Mouse (Mus musculus): ENCODE data around the gene Gm21885. TPM values are rescaled to one million over a fixed set of nuclear protein-coding genes. Genes with fewer than 3 reads are reported as not detected.

Gm21885 gene
- total and polyA plus RNA-seq, 3 experiments = not detected

GRCm38 (mm10) chr11:94326961-94327411 is 45.3 kb downstream of the Gm21885 start:
- Histone ChIP-seq H3K4me3 (ENCODE audit: low read depth, low read length) (no peak overlapping the region; the same call in 1 of the 2 replicates), H3K36me3 (replicated peaks) (peaks cover 15% of the 10 kb centered on the region), H3K9me3 (replicated peaks) (no peaks in the 10 kb centered on the region), H3K4me1 (ENCODE audit: insufficient read depth, low read depth, low read length) (peaks cover 26% of the 10 kb centered on the region), H3K27me3 (ENCODE audit: insufficient read depth, low read length) (no peaks in the 10 kb centered on the region)
- DNase-seq (ENCODE audit: low spot score) (peak; percentile 20), ATAC-seq (ENCODE audit: extremely low read depth, insufficient number of reproducible peaks, low FRiP score, poor library complexity, severe bottlenecking) (no peak)
- TF ChIP-seq POLR2AphosphoS5 (IDR thresholded peaks at IDR 0.05; ENCODE audit: insufficient replicate concordance, low read depth, low read length) (no peak), CTCF (IDR thresholded peaks at IDR 0.05; ENCODE audit: low read depth, low read length) (no peak), GATA1 (IDR thresholded peaks at IDR 0.05; ENCODE audit: borderline replicate concordance, low read length) (no peak), GATA2 (IDR thresholded peaks at IDR 0.05; ENCODE audit: borderline replicate concordance, low read depth, low read length) (no peak), TAL1 (conservative IDR thresholded peaks at IDR 0.05; ENCODE audit: low read depth, low read length) (no peak)

DNA sequence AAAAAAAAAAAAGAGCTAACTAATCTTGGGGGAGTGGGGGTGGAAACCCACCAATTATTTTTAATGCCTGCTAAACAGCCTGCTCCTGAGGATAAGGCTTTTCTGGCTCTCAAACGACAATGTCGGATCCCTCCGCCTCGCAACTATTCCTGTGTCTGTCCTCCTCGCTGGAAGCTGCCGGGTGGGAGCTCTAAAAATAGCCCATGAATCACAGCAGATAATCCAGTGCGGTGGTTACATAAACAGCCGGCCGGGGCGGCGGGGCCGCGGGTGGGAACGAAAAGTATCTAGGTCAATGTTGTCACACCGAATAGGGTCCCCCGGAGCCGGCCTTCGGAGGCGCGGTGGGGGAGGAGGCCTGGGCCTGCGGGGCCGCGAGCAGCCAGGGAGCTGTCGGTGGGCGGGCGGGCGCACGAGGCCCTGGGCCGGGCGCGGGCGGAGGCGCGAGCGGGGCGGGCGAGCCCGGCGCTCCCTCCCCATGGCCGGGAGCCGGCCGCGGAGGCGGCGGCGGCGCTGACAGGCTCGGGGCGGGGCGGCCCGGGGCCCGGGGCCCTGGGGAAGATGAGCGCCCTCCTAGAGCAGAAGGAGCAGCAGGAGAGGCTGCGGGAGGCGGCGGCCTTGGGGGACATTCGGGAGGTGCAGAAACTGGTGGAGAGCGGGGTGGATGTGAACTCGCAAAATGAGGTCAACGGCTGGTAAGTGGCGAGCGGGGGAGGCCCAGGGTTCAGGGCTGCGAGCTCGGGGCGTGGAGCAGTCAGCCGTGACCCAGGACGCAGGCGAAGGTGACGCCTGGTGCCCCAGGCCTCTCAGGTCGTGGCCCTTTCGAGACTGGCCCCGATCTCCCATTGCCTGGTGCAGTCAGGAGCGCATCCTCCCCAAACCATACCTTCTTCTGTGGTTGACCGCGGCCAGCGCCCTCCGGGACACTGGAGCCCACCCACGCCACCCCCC is 46.3 kb downstream of the Gm21885 start, which contains the start of gene Ankrd40:
TSS of gene Ankrd40 (plus strand) at position 309 of the 951 bp plus-strand sequence.
- peaks cover 18% of the 10 kb centered on the region for H3K36me3 ChIP-seq (replicated peaks)
- no peaks in the 10 kb centered on the region for H3K27me3 ChIP-seq (ENCODE audit: insufficient read depth, low read length)
- H3K4me3 ChIP-seq (ENCODE audit: low read depth, low read length) = peak within 1 kb of the TSS; percentile 90
- peaks cover 17% of the 10 kb centered on the region for H3K4me1 ChIP-seq (ENCODE audit: insufficient read depth, low read depth, low read length)
- TF ChIP-seq GATA2 (IDR thresholded peaks at IDR 0.05; ENCODE audit: borderline replicate concordance, low read depth, low read length) (no peak), GATA1 (IDR thresholded peaks at IDR 0.05; ENCODE audit: borderline replicate concordance, low read length) (no peak), TAL1 (conservative IDR thresholded peaks at IDR 0.05; ENCODE audit: low read depth, low read length) (no peak), CTCF (IDR thresholded peaks at IDR 0.05; ENCODE audit: low read depth, low read length) (no peak), POLR2AphosphoS5 (IDR thresholded peaks at IDR 0.05; ENCODE audit: insufficient replicate concordance, low read depth, low read length) (no peak)
- ATAC-seq (ENCODE audit: extremely low read depth, insufficient number of reproducible peaks, low FRiP score, poor library complexity, severe bottlenecking) (peak; percentile 78), DNase-seq (ENCODE audit: low spot score) (peak; percentile 83)
- no peaks in the 10 kb centered on the region for H3K9me3 ChIP-seq (replicated peaks)

- no peak for DNase-seq (ENCODE audit: low spot score)
- H3K36me3 ChIP-seq (replicated peaks) = peaks cover 21% of the 10 kb centered on the region
- peak overlapping the region; percentile 90 for H3K4me3 ChIP-seq (ENCODE audit: low read depth, low read length)
- H3K27me3 ChIP-seq (ENCODE audit: insufficient read depth, low read length) = no peaks in the 10 kb centered on the region
- no peak for TF ChIP-seq GATA1 (IDR thresholded peaks at IDR 0.05; ENCODE audit: borderline replicate concordance, low read length)
- TF ChIP-seq POLR2AphosphoS5 (IDR thresholded peaks at IDR 0.05; ENCODE audit: insufficient replicate concordance, low read depth, low read length) = no peak
- no peak for TF ChIP-seq TAL1 (conservative IDR thresholded peaks at IDR 0.05; ENCODE audit: low read depth, low read length)
- no peak for TF ChIP-seq CTCF (IDR thresholded peaks at IDR 0.05; ENCODE audit: low read depth, low read length)
- no peak for TF ChIP-seq GATA2 (IDR thresholded peaks at IDR 0.05; ENCODE audit: borderline replicate concordance, low read depth, low read length)
- H3K4me1 ChIP-seq (ENCODE audit: insufficient read depth, low read depth, low read length) = peaks cover 19% of the 10 kb centered on the region
- H3K9me3 ChIP-seq (replicated peaks) = no peaks in the 10 kb centered on the region
- ATAC-seq (ENCODE audit: extremely low read depth, insufficient number of reproducible peaks, low FRiP score, poor library complexity, severe bottlenecking) = no peak
Measured at GRCm38 (mm10) chr11:94328644-94329025, 47.0 kb downstream of the Gm21885 start.

DNA sequence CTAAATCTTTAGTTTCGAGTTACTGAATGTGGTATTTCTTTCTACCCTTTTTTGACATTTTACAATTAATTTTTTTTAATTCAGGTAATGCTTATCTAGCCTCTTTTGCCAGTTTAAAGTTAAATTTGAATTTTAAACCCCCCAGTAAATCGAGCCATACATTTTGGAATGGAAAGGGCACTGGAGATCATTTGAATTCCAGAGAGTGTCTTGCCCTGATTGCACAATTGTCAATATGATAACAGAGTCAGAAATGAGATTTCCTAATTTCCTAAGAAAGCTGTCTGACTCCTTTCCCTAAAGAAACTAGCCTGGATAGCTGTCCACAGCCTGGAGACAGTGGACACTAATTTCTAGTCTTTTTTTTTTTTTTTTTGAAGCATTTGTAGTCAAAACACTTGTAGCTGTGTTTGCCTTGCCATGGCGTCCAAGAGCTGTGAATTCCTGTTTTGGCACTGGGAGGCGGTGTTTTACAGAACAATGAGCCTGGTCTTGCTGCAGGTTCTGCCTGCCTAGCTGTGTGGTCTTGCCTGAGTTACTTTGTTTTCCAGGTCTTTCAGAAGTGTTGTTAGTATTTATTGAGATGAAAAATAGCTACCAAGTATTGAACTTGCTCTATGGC is 47.7 kb downstream of the Gm21885 start:
- Histone ChIP-seq H3K36me3 (replicated peaks) (peaks cover 26% of the 10 kb centered on the region), H3K4me1 (ENCODE audit: insufficient read depth, low read depth, low read length) (peaks cover 25% of the 10 kb centered on the region), H3K27me3 (ENCODE audit: insufficient read depth, low read length) (no peaks in the 10 kb centered on the region), H3K4me3 (ENCODE audit: low read depth, low read length) (no peak overlapping the region), H3K9me3 (replicated peaks) (no peaks in the 10 kb centered on the region)
- no peak for ATAC-seq (ENCODE audit: extremely low read depth, insufficient number of reproducible peaks, low FRiP score, poor library complexity, severe bottlenecking)
- DNase-seq (ENCODE audit: low spot score) = peak; percentile 21
- TF ChIP-seq GATA1 (IDR thresholded peaks at IDR 0.05; ENCODE audit: borderline replicate concordance, low read length) (no peak), CTCF (IDR thresholded peaks at IDR 0.05; ENCODE audit: low read depth, low read length) (no peak), GATA2 (IDR thresholded peaks at IDR 0.05; ENCODE audit: borderline replicate concordance, low read depth, low read length) (no peak), POLR2AphosphoS5 (IDR thresholded peaks at IDR 0.05; ENCODE audit: insufficient replicate concordance, low read depth, low read length) (no peak)

DNA sequence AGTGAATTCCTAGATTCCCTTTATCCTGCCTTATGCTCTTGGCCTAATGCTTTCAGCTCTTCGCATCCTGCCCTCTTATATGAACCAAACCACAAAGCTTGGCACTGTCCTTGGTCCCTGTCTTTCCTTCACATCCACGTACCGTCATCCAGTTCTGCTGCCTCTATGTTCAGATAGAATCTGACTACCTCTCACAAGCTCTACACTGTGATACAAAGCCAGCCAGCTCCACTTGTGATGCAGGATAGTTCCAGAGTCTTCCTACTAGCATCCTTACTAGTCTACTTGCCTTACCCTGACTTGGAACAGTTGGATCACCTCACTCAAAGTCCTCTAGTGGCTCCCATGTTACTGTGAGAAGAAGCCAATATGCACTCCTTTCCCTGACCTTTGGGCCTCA is 48.5 kb downstream of the Gm21885 start:
- ATAC-seq (ENCODE audit: extremely low read depth, insufficient number of reproducible peaks, low FRiP score, poor library complexity, severe bottlenecking) (no peak), DNase-seq (ENCODE audit: low spot score) (no peak)
- H3K27me3 ChIP-seq (ENCODE audit: insufficient read depth, low read length) = no peaks in the 10 kb centered on the region
- H3K4me1 ChIP-seq (ENCODE audit: insufficient read depth, low read depth, low read length) = peaks cover 29% of the 10 kb centered on the region
- no peak overlapping the region for H3K4me3 ChIP-seq (ENCODE audit: low read depth, low read length)
- no peaks in the 10 kb centered on the region for H3K9me3 ChIP-seq (replicated peaks)
- no peak for TF ChIP-seq GATA1 (IDR thresholded peaks at IDR 0.05; ENCODE audit: borderline replicate concordance, low read length)
- TF ChIP-seq POLR2AphosphoS5 (IDR thresholded peaks at IDR 0.05; ENCODE audit: insufficient replicate concordance, low read depth, low read length) = no peak
- TF ChIP-seq TAL1 (conservative IDR thresholded peaks at IDR 0.05; ENCODE audit: low read depth, low read length) = no peak
- peaks cover 34% of the 10 kb centered on the region for H3K36me3 ChIP-seq (replicated peaks)

GRCm38 (mm10) chr11:94332726-94333125 is 51.1 kb downstream of the Gm21885 start:
- Histone ChIP-seq H3K4me3 (ENCODE audit: low read depth, low read length) (no peak overlapping the region), H3K4me1 (ENCODE audit: insufficient read depth, low read depth, low read length) (peaks cover 23% of the 10 kb centered on the region), H3K27me3 (ENCODE audit: insufficient read depth, low read length) (no peaks in the 10 kb centered on the region), H3K9me3 (replicated peaks) (no peaks in the 10 kb centered on the region), H3K36me3 (replicated peaks) (peaks cover 51% of the 10 kb centered on the region)
- DNase-seq (ENCODE audit: low spot score) = no peak
- ATAC-seq (ENCODE audit: extremely low read depth, insufficient number of reproducible peaks, low FRiP score, poor library complexity, severe bottlenecking) = no peak
- no peak for TF ChIP-seq POLR2AphosphoS5 (IDR thresholded peaks at IDR 0.05; ENCODE audit: insufficient replicate concordance, low read depth, low read length)
- TF ChIP-seq GATA1 (IDR thresholded peaks at IDR 0.05; ENCODE audit: borderline replicate concordance, low read length) = no peak
- no peak for TF ChIP-seq CTCF (IDR thresholded peaks at IDR 0.05; ENCODE audit: low read depth, low read length)
- no peak for TF ChIP-seq GATA2 (IDR thresholded peaks at IDR 0.05; ENCODE audit: borderline replicate concordance, low read depth, low read length)
- TF ChIP-seq TAL1 (conservative IDR thresholded peaks at IDR 0.05; ENCODE audit: low read depth, low read length) = no peak
